ENCODE assay signal across 10 mouse cellular contexts in genomic region chr10:126070984-126071713, GRCm38 (mm10).
DNase-seq lines count a peak whose midpoint lies in the region; ATAC-seq and TF ChIP-seq lines count a peak whose summit lies in the region.
"Had no signal": no experiment of that assay in that cellular context is flagged by ENCODE, and none has a peak within 500 bp of the region (broad histone marks: within the 10 kb centered on the region; RNA-seq: fewer than 3 reads in every experiment).

No protein-coding gene starts in this region.

- no peak for TF ChIP-seq POLR2A in kidney, adult 2 months (IDR thresholded peaks at IDR 0.05; ENCODE audit: low read depth, low read length)

- no peak for TF ChIP-seq CTCF in kidney, adult 2 months (conservative IDR thresholded peaks at IDR 0.05; ENCODE audit: insufficient read depth, insufficient read length, low read depth, low read length)

- ATAC-seq in kidney, embryonic 14.5 days (ENCODE audit: low FRiP score, low TSS enrichment): peak; percentile 39; the same call in 1 of the 2 replicates
- peak; percentile 87 for ATAC-seq in hindbrain, embryonic 12.5 days (ENCODE audit: low FRiP score)
- ATAC-seq in midbrain, embryonic 16.5 days: peak; percentile 71; the same call in 1 of the 2 replicates

- no peak overlapping the region; the same call in 1 of the 2 replicates for H3K27ac ChIP-seq in kidney, embryonic 14.5 days (ENCODE audit: low read depth, low read length)
- H3K27ac ChIP-seq in kidney, adult 2 months (ENCODE audit: insufficient read depth, low read depth, low read length): no peak overlapping the region
- peak overlapping the region; percentile 37; the same call in 1 of the 2 replicates for H3K27ac ChIP-seq in hindbrain, embryonic 12.5 days
- peak overlapping the region; percentile 62; the same call in 1 of the 2 replicates for H3K27ac ChIP-seq in midbrain, embryonic 16.5 days (ENCODE audit: low read length)

- H3K27me3 ChIP-seq in kidney, embryonic 14.5 days (ENCODE audit: control insufficient read depth, insufficient read depth, low read length): no peaks in the 10 kb centered on the region
- H3K27me3 ChIP-seq in kidney, adult 2 months (replicated peaks; ENCODE audit: control insufficient read depth, insufficient read depth, low read length): no peaks in the 10 kb centered on the region
- H3K27me3 ChIP-seq in hindbrain, embryonic 12.5 days: no peaks in the 10 kb centered on the region
- no peaks in the 10 kb centered on the region for H3K27me3 ChIP-seq in midbrain, embryonic 16.5 days (ENCODE audit: control insufficient read depth, insufficient read depth, low read depth, low read length)

- H3K4me2 ChIP-seq in kidney, embryonic 14.5 days (replicated peaks; ENCODE audit: low read depth, low read length): no peak overlapping the region
- H3K4me2 ChIP-seq in hindbrain, embryonic 12.5 days (replicated peaks): no peak overlapping the region
- no peak overlapping the region for H3K4me2 ChIP-seq in midbrain, embryonic 16.5 days (ENCODE audit: low read length)

- no peaks in the 10 kb centered on the region for H3K36me3 ChIP-seq in kidney, embryonic 14.5 days (ENCODE audit: control insufficient read depth, insufficient read depth, low read length)
- H3K36me3 ChIP-seq in kidney, adult 2 months (ENCODE audit: control insufficient read depth, insufficient read depth, low read length): no peaks in the 10 kb centered on the region
- H3K36me3 ChIP-seq in hindbrain, embryonic 12.5 days: no peaks in the 10 kb centered on the region
- H3K36me3 ChIP-seq in midbrain, embryonic 16.5 days (ENCODE audit: control insufficient read depth, insufficient read depth, low read length): no peaks in the 10 kb centered on the region

- no peaks in the 10 kb centered on the region for H3K9me3 ChIP-seq in kidney, embryonic 14.5 days (ENCODE audit: control insufficient read depth, low read length)
- H3K9me3 ChIP-seq in hindbrain, embryonic 12.5 days (replicated peaks): no peaks in the 10 kb centered on the region; the same call in 1 of the 2 replicates
- H3K9me3 ChIP-seq in midbrain, embryonic 16.5 days (replicated peaks; ENCODE audit: control insufficient read depth, low read length, poor library complexity, severe bottlenecking): 0 out of 2 replicates have a peak, but pooled peaks cover 2% of the 10 kb centered on the region

- WGBS in kidney, embryonic 14.5 days: 54% methylated on average over 8 of the region's 8 CpGs
- WGBS in kidney, adult 2 months: 51% methylated on average over 8 of the region's 8 CpGs
- 41% methylated on average over 8 of the region's 8 CpGs for WGBS in hindbrain, embryonic 12.5 days
- 35% methylated on average over 8 of the region's 8 CpGs for WGBS in midbrain, embryonic 16.5 days

- 0 out of 2 replicates have a peak, but pooled peaks cover 10% of the 10 kb centered on the region for H3K4me1 ChIP-seq in kidney, embryonic 14.5 days (ENCODE audit: control insufficient read depth, insufficient read depth, low read length)
- no peaks in the 10 kb centered on the region for H3K4me1 ChIP-seq in kidney, adult 2 months (ENCODE audit: control insufficient read depth, insufficient read depth, low read length)
- H3K4me1 ChIP-seq in hindbrain, embryonic 12.5 days: peaks cover 12% of the 10 kb centered on the region
- H3K4me1 ChIP-seq in midbrain, embryonic 16.5 days (ENCODE audit: control insufficient read depth, insufficient read depth, low read length): peaks cover 15% of the 10 kb centered on the region

- DNase-seq in kidney, adult 2 months: no peak
- DNase-seq in embryo, embryonic 10.5 days (ENCODE audit: low spot score): peak; percentile 71
- no peak for DNase-seq in adrenal gland, postnatal 10 days
- no peak for DNase-seq in kidney, adult 11 months
- no peak for DNase-seq in testis, postnatal 14 days (ENCODE audit: low spot score)
- DNase-seq: adrenal gland, adult 8-10 months; right cerebral cortex, postnatal 14 days had no signal

- H3K4me3 ChIP-seq in kidney, embryonic 14.5 days (ENCODE audit: low read length): no peak overlapping the region
- no peak overlapping the region for H3K4me3 ChIP-seq in kidney, adult 2 months (ENCODE audit: insufficient read depth, low read depth, low read length)
- no peak overlapping the region for H3K4me3 ChIP-seq in hindbrain, embryonic 12.5 days
- H3K4me3 ChIP-seq in midbrain, embryonic 16.5 days (ENCODE audit: low read depth, low read length): no peak overlapping the region

- H3K9ac ChIP-seq in kidney, embryonic 14.5 days (ENCODE audit: low read depth, low read length): no peak overlapping the region
- no peak overlapping the region for H3K9ac ChIP-seq in hindbrain, embryonic 12.5 days
- no peak overlapping the region for H3K9ac ChIP-seq in midbrain, embryonic 16.5 days (ENCODE audit: low read depth, low read length)

Comparison
In these comparisons a context has a peak if more than half of its experiments do, and no peak if none do; other contexts are left out.
1. H3K27ac ChIP-seq: peak in hindbrain, embryonic 12.5 days (single experiment) and midbrain, embryonic 16.5 days (single experiment); none in kidney, embryonic 14.5 days (single experiment) and kidney, adult 2 months (single experiment).
2. Peak in every context shown above with its lines, with median percentiles within 50 percentile points of each other: ATAC-seq.